Mouse (Mus musculus) mouse trophoblast stem cell (cell line): ENCODE results near the gene B230307C23Rik.
"Not testable (repeated sequence)": the region's sequence is repeated elsewhere in the genome, so short reads cannot be mapped to it uniquely, and the experiment has no call there.

Experiments
- in situ Hi-C, 2 experiments: fragments of 300-500 bp; cut with MseI, MboI; formaldehyde crosslinking; loops; 2 replicates in 1 of 2; 3 replicates in 1 of 2; pipeline ENCODE4 v1.15.1; 2025

B230307C23Rik gene

DNA sequence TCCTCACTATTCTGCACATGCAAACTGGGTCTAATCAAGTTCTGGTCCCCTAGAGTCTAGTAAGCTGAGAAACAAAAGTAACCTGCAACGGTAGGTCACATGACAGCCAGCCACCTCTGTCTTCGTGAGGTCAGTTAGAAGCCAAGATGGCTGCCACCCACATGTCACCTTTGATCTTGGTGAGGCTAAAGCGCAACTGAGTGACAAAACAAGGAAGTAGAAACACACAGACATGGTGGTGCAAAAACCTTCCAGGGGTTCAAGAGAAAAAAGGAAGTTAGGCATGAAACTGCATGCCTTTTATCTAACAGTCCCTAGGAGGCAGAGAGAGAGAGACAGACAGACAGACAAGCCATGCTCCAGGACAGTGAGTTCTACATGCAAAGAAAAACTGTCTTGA, 25.0 kb downstream of the B230307C23Rik start:
- in situ Hi-C loops = no loop called here

- in situ Hi-C loops = no loop called here
Measured at GRCm38 (mm10) chr16:98022657-98023345, 25.7 kb downstream of the B230307C23Rik start.

- in situ Hi-C loops = not testable (repeated sequence)
Measured at GRCm38 (mm10) chr16:98026186-98026585, 29.1 kb downstream of the B230307C23Rik start.

DNA sequence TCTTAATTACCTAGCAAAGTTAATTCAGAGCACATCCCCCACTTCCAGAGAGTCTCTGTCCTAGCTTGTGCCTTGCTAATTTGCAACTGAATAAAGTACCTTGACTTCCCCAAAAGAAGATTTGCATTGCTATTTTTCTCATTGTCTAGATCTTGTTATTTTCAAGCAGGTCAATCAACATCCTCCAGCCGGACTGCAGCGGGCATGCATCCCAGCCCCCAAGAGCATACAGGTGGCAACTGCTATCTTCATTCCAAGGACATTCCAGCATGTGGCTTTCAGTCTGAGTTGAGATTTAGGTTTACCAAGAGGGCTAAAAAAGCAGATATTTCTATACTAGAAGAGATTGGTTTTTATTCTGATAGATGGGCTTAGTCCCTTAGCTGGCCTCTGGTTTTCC, 37.9 kb downstream of the B230307C23Rik start:
- in situ Hi-C loops = not testable (repeated sequence)

GRCm38 (mm10) chr16:98041676-98042075, 44.6 kb downstream of the B230307C23Rik start:
- in situ Hi-C loops = no loop called here

GRCm38 (mm10) chr16:98079382-98079781, 82.3 kb downstream of the B230307C23Rik start:
- in situ Hi-C loops = not testable (repeated sequence)

- in situ Hi-C loops = not testable (repeated sequence)
Measured at GRCm38 (mm10) chr16:98081140-98081539, 84.0 kb downstream of the B230307C23Rik start.
